Mouse (Mus musculus): ENCODE measurements around the gene Sdsl.
A peak's percentile ranks its signal among the peaks of the same experiment; 100 is the strongest.

Gene Sdsl

GRCm38 (mm10) chr5:120495064-120495702 is 22.6 kb upstream of the Sdsl start:
- DNase-seq (ENCODE audit: low read depth, low spot score): no peak

GRCm38 (mm10) chr5:120493873-120494395 is 21.3 kb upstream of the Sdsl start:
- no peak for DNase-seq (ENCODE audit: low read depth, low spot score)

- DNase-seq (ENCODE audit: low read depth, low spot score): no peak
Measured at GRCm38 (mm10) chr5:120493440-120493839, 20.8 kb upstream of the Sdsl start.

GRCm38 (mm10) chr5:120492437-120492836 is 19.8 kb upstream of the Sdsl start:
- DNase-seq (ENCODE audit: low read depth, low spot score): no peak

- no peak for DNase-seq (ENCODE audit: low read depth, low spot score)
Measured at GRCm38 (mm10) chr5:120490679-120491192, 18.1 kb upstream of the Sdsl start.

GRCm38 (mm10) chr5:120487844-120488243 is 15.2 kb upstream of the Sdsl start:
- no peak for DNase-seq (ENCODE audit: low read depth, low spot score)

GRCm38 (mm10) chr5:120483399-120483798 is 10.8 kb upstream of the Sdsl start:
- no peak for DNase-seq (ENCODE audit: low read depth, low spot score)

- no peak for DNase-seq (ENCODE audit: low read depth, low spot score)
Measured at GRCm38 (mm10) chr5:120481205-120481604, 8.6 kb upstream of the Sdsl start.

GRCm38 (mm10) chr5:120479538-120479937 is 6.9 kb upstream of the Sdsl start:
- DNase-seq (ENCODE audit: low read depth, low spot score): no peak

DNA sequence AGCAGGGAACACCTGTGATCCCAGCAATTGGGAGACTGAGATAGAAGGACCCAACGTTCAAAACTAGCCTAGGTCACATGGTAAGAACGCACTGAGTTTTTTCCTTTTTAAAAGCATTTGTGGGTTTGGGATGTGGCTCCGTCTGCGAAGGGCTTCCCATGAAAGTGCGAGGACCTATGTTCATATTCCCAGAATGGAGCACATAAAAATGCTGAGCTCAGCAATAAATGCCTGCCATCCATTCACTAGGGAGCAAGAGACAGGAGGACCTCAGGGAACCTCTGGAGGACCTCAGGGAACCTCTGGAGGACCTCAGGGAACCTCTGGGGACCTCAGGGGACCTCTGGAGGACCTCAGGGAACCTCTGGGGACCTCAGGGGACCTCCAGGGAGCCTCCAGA is 5.4 kb upstream of the Sdsl start:
- DNase-seq (ENCODE audit: low read depth, low spot score): no peak

GRCm38 (mm10) chr5:120476296-120476695 is 3.7 kb upstream of the Sdsl start, which contains the start of gene Sds:
Gene Sds (plus strand): TSS chr5:120476526.
- no peak for DNase-seq (ENCODE audit: low read depth, low spot score)

- DNase-seq (ENCODE audit: low read depth, low spot score): no peak
Measured at GRCm38 (mm10) chr5:120475861-120476260, 3.3 kb upstream of the Sdsl start.

GRCm38 (mm10) chr5:120473361-120473760 is 751 bp upstream of the Sdsl start:
- DNase-seq (ENCODE audit: low read depth, low spot score): no peak

DNA sequence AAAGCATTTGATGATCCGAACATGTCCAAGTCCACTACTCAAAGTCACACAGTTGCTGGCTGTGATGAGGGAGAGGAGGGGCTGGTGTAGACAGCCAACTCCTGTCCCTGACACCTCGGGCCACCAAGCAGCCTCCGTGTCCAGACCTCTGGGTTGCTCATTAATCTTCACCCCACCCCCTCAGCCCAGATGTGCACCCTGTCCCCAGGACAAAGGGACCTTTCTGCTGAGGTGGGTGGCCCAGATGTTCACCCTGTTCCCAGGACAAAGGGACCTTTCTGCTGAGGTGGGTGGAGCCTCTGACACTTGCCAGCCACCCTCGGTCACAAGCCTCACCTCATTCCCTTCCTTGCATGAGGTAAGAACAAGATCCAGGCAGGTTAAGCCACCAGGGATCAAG is 1.1 kb downstream of the Sdsl start:
- DNase-seq (ENCODE audit: low read depth, low spot score): no peak

DNA sequence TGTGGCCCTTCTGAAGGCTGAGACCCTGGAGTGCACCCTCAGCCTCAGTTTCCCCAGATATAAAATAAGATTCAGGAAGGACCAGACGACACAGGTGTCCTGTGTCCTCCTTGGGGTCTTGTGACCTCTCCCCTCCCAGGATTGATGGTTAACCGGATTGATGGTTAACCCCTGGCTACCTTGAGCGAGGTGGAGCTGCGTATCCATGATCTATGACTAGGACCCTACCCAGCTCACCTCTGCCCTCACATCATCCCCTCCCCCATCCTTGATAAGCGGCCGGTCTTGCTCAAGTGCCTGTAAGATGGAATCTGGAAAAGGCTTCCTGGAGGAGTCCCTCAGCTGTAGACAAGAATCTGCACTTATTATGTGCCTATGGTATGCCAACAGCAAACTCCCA is 3.8 kb downstream of the Sdsl start:
- no peak for DNase-seq (ENCODE audit: low read depth, low spot score)

GRCm38 (mm10) chr5:120468336-120468735 is 4.3 kb downstream of the Sdsl start:
- no peak for DNase-seq (ENCODE audit: low read depth, low spot score)

- DNase-seq (ENCODE audit: low read depth, low spot score): no peak
Measured at GRCm38 (mm10) chr5:120467026-120467425, 5.6 kb downstream of the Sdsl start.

GRCm38 (mm10) chr5:120465860-120466259 is 6.8 kb downstream of the Sdsl start:
- no peak for DNase-seq (ENCODE audit: low read depth, low spot score)

GRCm38 (mm10) chr5:120465062-120465461 is 7.5 kb downstream of the Sdsl start:
- DNase-seq (ENCODE audit: low read depth, low spot score): no peak

GRCm38 (mm10) chr5:120464321-120464720 is 8.3 kb downstream of the Sdsl start:
- no peak for DNase-seq (ENCODE audit: low read depth, low spot score)

DNA sequence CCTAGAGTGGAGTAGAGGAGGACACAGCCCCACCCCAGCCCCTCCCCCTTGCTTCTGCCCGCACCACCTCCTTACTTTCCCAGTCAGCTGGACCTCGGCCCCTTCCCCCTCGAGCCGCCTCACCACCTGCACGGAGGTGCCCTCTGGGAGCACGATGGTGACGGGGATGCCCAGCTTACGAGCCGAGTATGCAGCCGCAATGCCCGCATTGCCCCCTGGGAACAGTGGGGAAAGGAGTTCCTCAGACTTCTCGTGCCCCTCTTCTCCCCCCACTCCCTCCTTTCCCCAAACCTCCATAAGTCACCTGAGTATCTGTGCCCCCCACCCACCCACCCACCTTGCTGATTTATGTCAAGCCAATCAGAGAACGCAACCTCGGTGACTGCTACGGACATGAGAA is 10.7 kb downstream of the Sdsl start:
- DNase-seq (ENCODE audit: low read depth, low spot score): no peak

DNA sequence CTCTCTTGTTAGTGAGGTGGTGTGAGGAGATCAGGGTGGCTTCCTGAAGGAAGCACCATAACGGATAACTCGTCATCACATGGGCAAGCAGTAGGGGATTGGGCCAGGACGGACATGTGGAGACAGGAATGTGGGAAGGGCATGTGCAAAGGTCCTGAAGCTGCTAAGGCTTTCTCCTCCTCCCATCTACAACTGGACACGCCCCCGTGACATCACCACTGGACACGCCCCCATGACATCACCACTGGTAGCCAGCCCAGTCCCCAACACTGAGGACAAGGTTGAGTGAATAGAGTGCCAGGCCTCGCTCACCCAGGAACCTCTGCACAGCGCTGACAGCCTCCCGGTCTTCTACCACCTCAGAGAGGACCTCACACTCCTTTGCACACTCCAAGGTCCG is 13.5 kb downstream of the Sdsl start:
- no peak for DNase-seq (ENCODE audit: low read depth, low spot score)

DNA sequence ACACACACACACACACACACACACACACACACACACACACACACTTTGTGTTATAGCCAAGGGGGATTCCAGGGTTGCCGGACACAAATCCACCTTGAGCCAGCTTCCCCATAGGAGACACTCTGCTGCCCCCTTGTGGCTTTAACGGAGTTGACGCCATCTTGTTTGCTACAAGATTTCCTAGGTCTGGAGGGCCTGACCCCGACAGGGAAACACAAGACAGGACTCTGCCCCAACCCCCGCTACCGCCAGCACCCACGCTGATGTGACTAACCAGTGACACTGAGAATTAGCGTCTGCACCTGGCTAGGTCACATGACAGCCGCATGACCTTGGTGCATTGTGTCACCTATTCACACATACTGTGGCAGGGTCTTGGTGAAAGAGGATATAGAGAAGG is 15.0 kb downstream of the Sdsl start:
- DNase-seq (ENCODE audit: low read depth, low spot score): peak; percentile 80

All from retina, postnatal 7 days (tissue).